Mouse (Mus musculus) intestine, embryonic 14.5 days (tissue): ENCODE data around the gene Fez2. TPM values are rescaled to one million over a fixed set of nuclear protein-coding genes. Genes with fewer than 3 reads are reported as not detected.
A peak's percentile ranks its signal among the peaks of the same experiment; 100 is the strongest.

ENCODE experiments used
- ATAC-seq: fragments of 200-750 bp; cut with Nextera tagmentation; replicated peaks from 2 replicates; pipeline ENCODE4 v1.8.0; 2017; ENCODE audit warnings: low read depth, moderate number of reproducible peaks, moderate TSS enrichment, moderate library complexity; ENCODE audit not compliant: low FRiP score, low TSS enrichment
- DNase-seq: peaks from one replicate; pipeline ENCODE4 v3.0.0-alpha.2; 2018; ENCODE audit warnings: low spot score
- H3K27ac ChIP-seq: fragments of 300-500 bp; sonication (generic); 2 replicates; pipeline ENCODE4 v1.5.1; 2014; ENCODE audit warnings: low read depth, mild to moderate bottlenecking, control low read depth
- H3K27me3 ChIP-seq: fragments of 300-500 bp; sonication (generic); replicated peaks from 2 replicates; pipeline ENCODE4 v1.6.1; 2014; ENCODE audit warnings: low read length, control low read depth; ENCODE audit not compliant: control insufficient read depth, insufficient read depth
- H3K36me3 ChIP-seq: fragments of 300-500 bp; sonication (generic); 2 replicates; pipeline ENCODE4 v1.6.1; 2014; ENCODE audit warnings: low read length, control low read depth; ENCODE audit not compliant: control insufficient read depth, insufficient read depth
- H3K4me1 ChIP-seq: fragments of 300-500 bp; sonication (generic); replicated peaks from 2 replicates; pipeline ENCODE4 v1.6.1; 2014; ENCODE audit warnings: low read length, control low read depth, mixed read lengths; ENCODE audit not compliant: control insufficient read depth, insufficient read depth
- H3K4me2 ChIP-seq: fragments of 300-500 bp; sonication (generic); 2 replicates; pipeline ENCODE4 v1.6.1; 2014; ENCODE audit warnings: low read length
- H3K4me3 ChIP-seq: fragments of 300-500 bp; sonication (generic); 2 replicates; pipeline ENCODE4 v1.5.1; 2014; ENCODE audit warnings: low read depth, low read length, control low read depth, mixed read lengths
- H3K9ac ChIP-seq: fragments of 300-500 bp; sonication (generic); 2 replicates; pipeline ENCODE4 v1.6.1; 2014; ENCODE audit warnings: mild to moderate bottlenecking, low read length
- H3K9me3 ChIP-seq: fragments of 300-500 bp; sonication (generic); 2 replicates; pipeline ENCODE4 v1.6.1; 2016; ENCODE audit warnings: low read length, control low read depth; ENCODE audit not compliant: control insufficient read depth
- WGBS: fragments of 180-500 bp; shearing (Covaris S2); extraction: QIAGEN DNeasy Blood & Tissue Kit; methylation state at CpG from one replicate; pipeline ENCODE4 v1.1.7; 2014; 5-methylcytosine and 5-hydroxymethylcytosine counted together
- polyA plus RNA-seq: library from polyadenylated mRNA; unstranded; fragments of >200 nt; fragmentation: Nextera tagmentation; extraction: Ambion mirVana; gene quantifications from 2 replicates; pipeline ENCODE4 v1.2.1, GENCODE M21; 2014

Fez2 gene
- polyA plus RNA-seq, 1 experiment from 2014 or later: 43.7 TPM

DNA sequence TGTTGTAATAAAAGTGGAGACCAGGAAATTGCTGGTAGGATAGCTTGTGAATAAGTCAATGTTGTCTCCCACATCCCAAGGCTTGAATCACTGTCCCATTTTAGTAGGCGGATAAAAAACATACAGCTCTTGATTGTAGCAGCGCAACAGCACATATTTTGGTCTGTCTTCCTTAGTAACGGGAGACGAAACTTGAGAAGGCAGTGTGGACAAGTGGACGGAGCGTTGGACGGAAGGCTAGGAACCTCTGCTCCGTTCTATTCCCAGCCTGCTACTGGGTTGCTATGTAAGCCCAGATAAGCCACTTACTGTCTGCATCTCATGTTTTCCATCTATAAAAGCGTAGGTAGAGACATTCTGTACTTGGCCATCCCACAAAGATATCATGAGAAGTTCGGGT is 84.7 kb downstream of the Fez2 start:
- Histone ChIP-seq H3K4me3 (no peak overlapping the region), H3K36me3 (peaks cover 21% of the 10 kb centered on the region), H3K27me3 (no peaks in the 10 kb centered on the region), H3K9ac (no peak overlapping the region), H3K9me3 (no peaks in the 10 kb centered on the region), H3K4me1 (0 out of 2 replicates have a peak, but pooled peaks cover 1% of the 10 kb centered on the region), H3K27ac (no peak overlapping the region), H3K4me2 (no peak overlapping the region)
- WGBS: 86% methylated on average over 10 of the region's 10 CpGs
- ATAC-seq: no peak
- DNase-seq: no peak

GRCm38 (mm10) chr17:78331438-78331837 is 86.5 kb downstream of the Fez2 start:
- WGBS: 83% methylated on average over 8 of the region's 8 CpGs
- no peaks in the 10 kb centered on the region for H3K9me3 ChIP-seq
- DNase-seq: no peak
- peaks cover 13% of the 10 kb centered on the region for H3K4me1 ChIP-seq
- ATAC-seq: no peak
- no peak overlapping the region for H3K9ac ChIP-seq
- no peak overlapping the region for H3K4me3 ChIP-seq
- H3K27ac ChIP-seq: no peak overlapping the region
- peaks cover 18% of the 10 kb centered on the region for H3K36me3 ChIP-seq
- H3K4me2 ChIP-seq: no peak overlapping the region
- H3K27me3 ChIP-seq: no peaks in the 10 kb centered on the region

DNA sequence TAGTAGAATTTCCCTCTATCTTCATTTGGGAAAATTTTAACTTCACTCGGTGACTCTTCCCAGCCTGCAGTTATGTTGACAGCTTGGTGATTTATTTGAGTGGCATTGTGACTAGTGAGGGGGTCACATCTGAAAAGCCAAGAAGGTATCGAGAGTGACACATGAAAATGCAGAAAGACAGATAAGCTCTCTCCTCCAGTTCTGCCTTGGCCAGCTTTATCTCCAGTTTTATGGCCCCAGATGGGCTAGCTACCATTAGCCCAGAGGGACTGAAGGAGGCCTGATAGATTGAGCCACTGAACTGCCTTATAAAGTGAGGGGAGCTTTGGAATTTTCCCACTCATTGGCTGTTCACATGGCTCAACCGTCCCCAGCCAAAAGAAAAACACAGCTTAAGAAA is 89.7 kb downstream of the Fez2 start:
- peak overlapping the region; percentile 48; the same call in 1 of the 2 replicates for H3K27ac ChIP-seq
- H3K9me3 ChIP-seq: no peaks in the 10 kb centered on the region
- 9% methylated on average over 3 of the region's 3 CpGs for WGBS
- no peak for DNase-seq
- H3K4me3 ChIP-seq: no peak overlapping the region
- H3K36me3 ChIP-seq: no peaks in the 10 kb centered on the region
- H3K27me3 ChIP-seq: no peaks in the 10 kb centered on the region
- no peak overlapping the region for H3K9ac ChIP-seq
- no peak overlapping the region for H3K4me2 ChIP-seq
- peaks cover 15% of the 10 kb centered on the region for H3K4me1 ChIP-seq
- no peak for ATAC-seq

GRCm38 (mm10) chr17:78327187-78327586 is 90.8 kb downstream of the Fez2 start:
- ATAC-seq (no peak), DNase-seq (no peak)
- Histone ChIP-seq H3K9me3 (no peaks in the 10 kb centered on the region), H3K36me3 (no peaks in the 10 kb centered on the region), H3K27ac (no peak overlapping the region), H3K9ac (no peak overlapping the region), H3K4me2 (no peak overlapping the region), H3K4me3 (no peak overlapping the region), H3K27me3 (no peaks in the 10 kb centered on the region), H3K4me1 (peaks cover 24% of the 10 kb centered on the region)
- WGBS: 59% methylated on average over 4 of the region's 4 CpGs

DNA sequence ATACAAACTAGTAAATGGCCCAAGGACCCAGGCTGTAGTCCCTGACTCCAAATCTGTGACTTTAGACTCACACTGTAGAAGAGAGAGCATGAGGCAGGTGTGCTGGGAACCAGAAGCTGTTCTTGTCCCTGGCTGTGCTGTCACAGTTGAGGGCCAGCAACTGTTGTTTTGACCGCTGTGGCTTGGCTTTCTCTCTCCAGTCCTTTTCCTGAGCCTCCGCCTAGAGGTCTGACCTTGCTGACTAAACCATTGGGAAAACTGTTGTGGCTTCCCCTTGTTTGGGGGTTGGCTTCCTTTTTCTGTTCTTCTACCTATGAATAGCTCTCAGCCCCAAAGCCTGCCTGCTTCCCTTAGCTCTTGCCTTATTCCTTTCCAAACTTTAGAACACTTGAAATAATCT is 91.6 kb downstream of the Fez2 start:
- Histone ChIP-seq H3K4me2 (no peak overlapping the region), H3K4me3 (no peak overlapping the region), H3K36me3 (no peaks in the 10 kb centered on the region), H3K4me1 (peaks cover 24% of the 10 kb centered on the region), H3K9me3 (no peaks in the 10 kb centered on the region), H3K27ac (no peak overlapping the region), H3K27me3 (no peaks in the 10 kb centered on the region), H3K9ac (no peak overlapping the region)
- ATAC-seq (no peak), DNase-seq (no peak)
- 86% methylated on average over 2 of the region's 2 CpGs for WGBS

- H3K36me3 ChIP-seq: no peaks in the 10 kb centered on the region
- no peak overlapping the region for H3K4me3 ChIP-seq
- no peaks in the 10 kb centered on the region for H3K27me3 ChIP-seq
- DNase-seq: no peak
- ATAC-seq: no peak
- no peak overlapping the region for H3K4me2 ChIP-seq
- H3K9me3 ChIP-seq: no peaks in the 10 kb centered on the region
- 89% methylated on average over 7 of the region's 7 CpGs for WGBS
- no peak overlapping the region for H3K27ac ChIP-seq
- H3K9ac ChIP-seq: no peak overlapping the region
- peaks cover 24% of the 10 kb centered on the region for H3K4me1 ChIP-seq
Measured at GRCm38 (mm10) chr17:78325761-78326332, 92.1 kb downstream of the Fez2 start.

- DNase-seq (no peak), ATAC-seq (no peak)
- no peaks in the 10 kb centered on the region for H3K27me3 ChIP-seq
- H3K4me1 ChIP-seq: peaks cover 18% of the 10 kb centered on the region; the same call in 1 of the 2 replicates
- H3K9ac ChIP-seq: no peak overlapping the region
- H3K4me2 ChIP-seq: no peak overlapping the region
- no peak overlapping the region for H3K4me3 ChIP-seq
- no peaks in the 10 kb centered on the region; the same call in 1 of the 2 replicates for H3K36me3 ChIP-seq
- peak overlapping the region; percentile 38; the same call in 1 of the 2 replicates for H3K27ac ChIP-seq
- H3K9me3 ChIP-seq: no peaks in the 10 kb centered on the region
- 26% methylated on average over 18 of the region's 18 CpGs for WGBS
Measured at GRCm38 (mm10) chr17:78322369-78323335, 95.3 kb downstream of the Fez2 start.

DNA sequence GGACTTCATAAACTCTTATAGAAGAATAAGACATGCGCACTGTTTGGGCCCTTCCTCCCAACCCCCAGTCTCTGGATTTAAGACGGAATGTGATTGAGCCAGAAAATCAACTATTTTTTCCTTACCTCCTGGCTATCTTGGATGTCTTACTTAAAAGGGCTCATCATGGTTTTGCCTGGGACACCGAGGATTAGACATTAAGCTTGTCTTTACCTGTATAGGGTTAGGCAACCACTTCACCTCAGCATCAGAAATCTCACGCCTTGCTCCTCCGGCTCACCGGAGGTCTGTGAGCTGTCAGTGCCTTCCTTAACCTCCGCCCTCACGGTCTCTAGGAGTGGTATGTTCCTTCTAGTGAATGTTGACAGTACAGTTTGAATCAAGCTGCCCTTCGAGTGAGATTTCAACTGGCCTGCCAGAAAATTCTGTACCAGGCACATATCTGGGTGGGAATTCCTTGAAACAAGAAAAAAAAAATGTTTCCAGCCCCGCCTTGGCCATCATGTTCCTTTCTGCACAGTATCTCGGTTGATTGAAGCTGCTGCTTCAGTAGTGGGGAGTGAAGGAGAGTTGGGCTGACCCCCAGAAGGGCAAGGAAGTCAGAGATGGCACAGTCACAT is 96.6 kb downstream of the Fez2 start:
- Histone ChIP-seq H3K27ac (no peak overlapping the region), H3K9me3 (no peaks in the 10 kb centered on the region), H3K4me2 (no peak overlapping the region), H3K4me3 (no peak overlapping the region), H3K4me1 (peaks cover 12% of the 10 kb centered on the region; the same call in 1 of the 2 replicates), H3K9ac (no peak overlapping the region), H3K36me3 (peaks cover 9% of the 10 kb centered on the region; the same call in 1 of the 2 replicates), H3K27me3 (no peaks in the 10 kb centered on the region)
- ATAC-seq: no peak
- DNase-seq: no peak
- WGBS: 69% methylated on average over 11 of the region's 11 CpGs
